Mouse (Mus musculus) splenic B cell, adult 2 months (primary cell): Measurements from ENCODE around the gene Slc36a2.
"Not testable (repeated sequence)": the region's sequence is repeated elsewhere in the genome, so short reads cannot be mapped to it uniquely, and the experiment has no call there.

Experiments
- DNase-seq: peaks from one replicate; pipeline ENCODE4 v3.0.0-alpha.2; 2011; ENCODE audit warnings: low read depth, low spot score
- H3K27me3 ChIP-seq: 2 replicates; pipeline ENCODE4 v1.6.1; 2012; ENCODE audit warnings: mild to moderate bottlenecking, low read length, moderate library complexity, mixed read lengths; ENCODE audit not compliant: control insufficient read depth, poor library complexity, insufficient read depth, severe bottlenecking
- H3K36me3 ChIP-seq: 2 replicates; pipeline ENCODE4 v1.6.1; 2012; ENCODE audit warnings: mild to moderate bottlenecking, low read length, moderate library complexity, mixed read lengths; ENCODE audit not compliant: control insufficient read depth, poor library complexity, insufficient read depth, severe bottlenecking

The Slc36a2 gene

GRCm38 (mm10) chr11:55131946-55132345, 52.9 kb downstream of the Slc36a2 start:
- H3K36me3 ChIP-seq: no peaks in the 10 kb centered on the region
- DNase-seq: peak; percentile 66
- no peaks in the 10 kb centered on the region for H3K27me3 ChIP-seq

- no peaks in the 10 kb centered on the region for H3K27me3 ChIP-seq
- no peaks in the 10 kb centered on the region for H3K36me3 ChIP-seq
- DNase-seq: peak; percentile 93
These were observed 53.7 kb downstream of the Slc36a2 start for GRCm38 (mm10) chr11:55131077-55131742.

GRCm38 (mm10) chr11:55128411-55128810, 56.5 kb downstream of the Slc36a2 start:
- H3K36me3 ChIP-seq: no peaks in the 10 kb centered on the region
- no peak for DNase-seq
- no peaks in the 10 kb centered on the region for H3K27me3 ChIP-seq

- Histone ChIP-seq H3K27me3 (no peaks in the 10 kb centered on the region), H3K36me3 (no peaks in the 10 kb centered on the region)
- no peak for DNase-seq
These were observed 56.9 kb downstream of the Slc36a2 start for GRCm38 (mm10) chr11:55127937-55128336.

GRCm38 (mm10) chr11:55126663-55127062, 58.2 kb downstream of the Slc36a2 start:
- Histone ChIP-seq H3K36me3 (no peaks in the 10 kb centered on the region), H3K27me3 (no peaks in the 10 kb centered on the region)
- no peak for DNase-seq

- no peak for DNase-seq
- Histone ChIP-seq H3K27me3 (no peaks in the 10 kb centered on the region), H3K36me3 (no peaks in the 10 kb centered on the region)
These were observed 63.4 kb downstream of the Slc36a2 start for GRCm38 (mm10) chr11:55121430-55121829.

GRCm38 (mm10) chr11:55120821-55121271, 64.0 kb downstream of the Slc36a2 start:
- peak; percentile 36 for DNase-seq
- Histone ChIP-seq H3K36me3 (no peaks in the 10 kb centered on the region), H3K27me3 (no peaks in the 10 kb centered on the region)

- Histone ChIP-seq H3K27me3 (no peaks in the 10 kb centered on the region), H3K36me3 (no peaks in the 10 kb centered on the region)
- no peak for DNase-seq
These were observed 64.6 kb downstream of the Slc36a2 start for GRCm38 (mm10) chr11:55120279-55120678.

- Histone ChIP-seq H3K36me3 (no peaks in the 10 kb centered on the region), H3K27me3 (no peaks in the 10 kb centered on the region)
- DNase-seq: peak; percentile 41
These were observed 67.8 kb downstream of the Slc36a2 start for GRCm38 (mm10) chr11:55117031-55117430.

- peak; percentile 51 for DNase-seq
- Histone ChIP-seq H3K27me3 (no peaks in the 10 kb centered on the region), H3K36me3 (no peaks in the 10 kb centered on the region)
These were observed 68.9 kb downstream of the Slc36a2 start for GRCm38 (mm10) chr11:55116004-55116403.

- no peak for DNase-seq
- Histone ChIP-seq H3K36me3 (peaks cover 4% of the 10 kb centered on the region), H3K27me3 (no peaks in the 10 kb centered on the region)
These were observed 70.6 kb downstream of the Slc36a2 start for GRCm38 (mm10) chr11:55114291-55114690.

- H3K36me3 ChIP-seq, DNase-seq, H3K27me3 ChIP-seq: not testable (repeated sequence)
These were observed 71.0 kb downstream of the Slc36a2 start for GRCm38 (mm10) chr11:55113861-55114250.

- peak; percentile 87 for DNase-seq
- Histone ChIP-seq H3K27me3 (no peaks in the 10 kb centered on the region), H3K36me3 (peaks cover 7% of the 10 kb centered on the region)
These were observed 71.5 kb downstream of the Slc36a2 start for GRCm38 (mm10) chr11:55113209-55113860.

GRCm38 (mm10) chr11:55110566-55111169, 74.2 kb downstream of the Slc36a2 start:
- H3K36me3 ChIP-seq: peaks cover 8% of the 10 kb centered on the region
- H3K27me3 ChIP-seq: no peaks in the 10 kb centered on the region
- DNase-seq: no peak

- Histone ChIP-seq H3K27me3 (no peaks in the 10 kb centered on the region), H3K36me3 (peaks cover 13% of the 10 kb centered on the region)
- no peak for DNase-seq
These were observed 75.2 kb downstream of the Slc36a2 start for GRCm38 (mm10) chr11:55109521-55110300.
